ENCODE assay signal across 16 mouse cellular contexts in genomic region chr14:41630144-41630543, GRCm38 (mm10). TPM values are rescaled to one million over a fixed set of nuclear protein-coding genes. Genes with fewer than 3 reads are reported as not detected.
"Had no signal": no experiment of that assay in that cellular context is flagged by ENCODE, and none has a peak within 500 bp of the region (broad histone marks: within the 10 kb centered on the region; RNA-seq: fewer than 3 reads in every experiment).

No protein-coding gene starts in this region.

RNA-seq across cellular contexts. Expression of gene Gm3072, which starts 5.7 kb away (rescaled TPM):
- total RNA-seq: gastrocnemius, adult 18-20 months; gastrocnemius, postnatal 10 days; gastrocnemius, postnatal 36 days; heart, adult 18-20 months; heart, adult 8-10 months; heart, postnatal 10 days; heart, postnatal 25 days; heart, postnatal 4 days; layer of hippocampus, adult 18-20 months; layer of hippocampus, adult 8-10 months; layer of hippocampus, postnatal 14 days; layer of hippocampus, postnatal 36 days; left cerebral cortex, adult 18-20 months; left cerebral cortex, adult 8-10 months; left cerebral cortex, postnatal 10 days; left cerebral cortex, postnatal 25 days had no signal

RNA-seq across cellular contexts. Expression of gene Gm3676, which starts 16.1 kb away (rescaled TPM):
- total RNA-seq: gastrocnemius, adult 18-20 months; gastrocnemius, postnatal 10 days; gastrocnemius, postnatal 36 days; heart, adult 18-20 months; heart, adult 8-10 months; heart, postnatal 10 days; heart, postnatal 25 days; heart, postnatal 4 days; layer of hippocampus, adult 8-10 months; layer of hippocampus, postnatal 36 days; left cerebral cortex, adult 18-20 months; left cerebral cortex, postnatal 10 days; left cerebral cortex, postnatal 25 days had no signal

RNA-seq across cellular contexts. Expression of gene 1700049E17Rik2, which starts 57.1 kb away (rescaled TPM):
- total RNA-seq: gastrocnemius, adult 18-20 months; gastrocnemius, postnatal 10 days; gastrocnemius, postnatal 36 days; heart, adult 18-20 months; heart, postnatal 10 days; heart, postnatal 25 days; heart, postnatal 4 days; layer of hippocampus, adult 8-10 months; layer of hippocampus, postnatal 36 days had no signal
